Mouse (Mus musculus) liver, embryonic 12.5 days (tissue): ENCODE measurements at regions not wholly inside any gene's neighbourhood (a gene's known extent, or its start where the extent isn't known, plus 50 kb on each side); places are given as distances from the start of the nearest gene placed in this dataset.

Experiments used
- ATAC-seq: fragments of 200-750 bp; cut with Nextera tagmentation; 2 replicates; pipeline ENCODE4 v1.8.0; 2017; ENCODE audit warnings: moderate number of reproducible peaks, mild to moderate bottlenecking, moderate library complexity
- H3K27ac ChIP-seq: fragments of 300-500 bp; sonication (generic); 2 replicates; pipeline ENCODE4 v1.5.1; 2016; ENCODE audit warnings: mild to moderate bottlenecking
- H3K27me3 ChIP-seq: fragments of 300-500 bp; sonication (generic); replicated peaks from 2 replicates; pipeline ENCODE4 v1.6.1; 2016; ENCODE audit warnings: mild to moderate bottlenecking, moderate library complexity
- H3K36me3 ChIP-seq: fragments of 300-500 bp; sonication (generic); 2 replicates; pipeline ENCODE4 v1.6.1; 2016; ENCODE audit warnings: mild to moderate bottlenecking, moderate library complexity
- H3K4me1 ChIP-seq: fragments of 300-500 bp; sonication (generic); 2 replicates; pipeline ENCODE4 v1.6.1; 2016
- H3K4me2 ChIP-seq: fragments of 300-500 bp; sonication (generic); 2 replicates; pipeline ENCODE4 v1.6.1; 2016; ENCODE audit warnings: mild to moderate bottlenecking, moderate library complexity
- H3K4me3 ChIP-seq: fragments of 300-500 bp; sonication (generic); 2 replicates; pipeline ENCODE4 v1.5.1; 2016; ENCODE audit warnings: mild to moderate bottlenecking, moderate library complexity
- H3K9ac ChIP-seq: fragments of 300-500 bp; sonication (generic); 2 replicates; pipeline ENCODE4 v1.6.1; 2016; ENCODE audit warnings: mild to moderate bottlenecking, moderate library complexity
- H3K9me3 ChIP-seq: fragments of 300-500 bp; sonication (generic); replicated peaks from 2 replicates; pipeline ENCODE4 v1.6.1; 2016; ENCODE audit warnings: mild to moderate bottlenecking, moderate library complexity
- WGBS: fragments of 180-500 bp; shearing (Covaris S2); methylation state at CpG from one replicate; pipeline ENCODE4 v1.1.7; 2016; ENCODE audit not compliant: insufficient replicate concordance; 5-methylcytosine and 5-hydroxymethylcytosine counted together

DNA sequence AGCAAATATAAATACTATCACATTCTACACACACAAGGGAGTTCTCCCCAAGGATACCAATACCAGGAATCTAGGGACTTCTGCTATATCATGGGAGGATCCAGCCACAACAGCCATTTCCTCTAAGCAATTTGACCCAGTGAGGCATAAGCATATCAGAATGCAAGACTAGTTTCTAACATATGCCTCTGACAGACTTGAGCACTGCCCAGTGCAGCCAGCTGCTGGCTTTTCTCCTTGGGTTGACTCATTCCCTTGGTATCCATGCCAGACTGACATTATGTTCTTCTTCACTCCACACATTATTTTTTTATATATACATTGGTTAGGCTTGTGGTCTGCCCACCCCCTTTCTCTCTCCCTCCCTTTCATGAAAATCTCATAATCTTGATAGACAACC lies 103.8 kb upstream of the Smarca2 start:
- Histone ChIP-seq H3K9me3 (no peaks in the 10 kb centered on the region), H3K4me3 (no peak overlapping the region), H3K9ac (no peak overlapping the region), H3K27ac (no peak overlapping the region), H3K4me2 (no peak overlapping the region), H3K27me3 (no peaks in the 10 kb centered on the region), H3K4me1 (no peaks in the 10 kb centered on the region), H3K36me3 (no peaks in the 10 kb centered on the region)
- no peak for ATAC-seq

- no peaks in the 10 kb centered on the region for H3K36me3 ChIP-seq
- no peaks in the 10 kb centered on the region for H3K9me3 ChIP-seq
- H3K4me1 ChIP-seq, result no peaks in the 10 kb centered on the region
- H3K27me3 ChIP-seq, result no peaks in the 10 kb centered on the region
- no peak overlapping the region for H3K4me3 ChIP-seq
- no peak overlapping the region for H3K9ac ChIP-seq
- no peak overlapping the region for H3K27ac ChIP-seq
- H3K4me2 ChIP-seq, result no peak overlapping the region
- 59% methylated on average over 2 of the region's 2 CpGs for WGBS
- ATAC-seq, result no peak
Measured at GRCm38 (mm10) chr19:26504027-26504426, 100.8 kb upstream of the Smarca2 start.

DNA sequence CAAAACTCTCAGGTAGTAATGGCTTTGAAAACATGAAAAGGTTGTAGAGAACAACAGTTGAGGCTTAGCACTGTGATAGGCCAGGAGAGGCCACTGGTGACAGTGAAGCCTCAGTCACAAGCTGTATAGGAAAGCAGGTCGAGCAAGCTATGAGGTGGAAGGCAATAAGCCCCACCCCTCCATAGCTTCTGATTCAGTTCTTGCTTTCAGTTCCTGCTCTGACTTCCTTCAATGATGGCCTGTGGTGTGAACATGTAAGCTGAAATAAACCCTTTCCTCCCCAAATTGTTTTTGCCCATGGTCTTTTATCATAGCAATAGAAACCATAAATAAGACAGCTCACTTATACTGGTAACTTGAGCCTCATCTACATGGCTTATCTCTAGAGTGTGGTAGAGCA lies 98.0 kb upstream of the Smarca2 start:
- Histone ChIP-seq H3K4me1 (no peaks in the 10 kb centered on the region), H3K4me2 (no peak overlapping the region), H3K27me3 (no peaks in the 10 kb centered on the region), H3K27ac (no peak overlapping the region), H3K4me3 (no peak overlapping the region), H3K9me3 (no peaks in the 10 kb centered on the region), H3K36me3 (no peaks in the 10 kb centered on the region), H3K9ac (no peak overlapping the region)
- 45% methylated on average over 1 of the region's 1 CpGs for WGBS
- no peak for ATAC-seq

GRCm38 (mm10) chr19:26507986-26508385 lies 96.9 kb upstream of the Smarca2 start:
- 67% methylated on average over 11 of the region's 11 CpGs for WGBS
- no peaks in the 10 kb centered on the region for H3K36me3 ChIP-seq
- H3K4me1 ChIP-seq, result no peaks in the 10 kb centered on the region
- ATAC-seq, result no peak
- H3K9me3 ChIP-seq, result no peaks in the 10 kb centered on the region
- H3K9ac ChIP-seq, result no peak overlapping the region
- no peaks in the 10 kb centered on the region for H3K27me3 ChIP-seq
- no peak overlapping the region for H3K27ac ChIP-seq
- no peak overlapping the region for H3K4me3 ChIP-seq
- no peak overlapping the region for H3K4me2 ChIP-seq

GRCm38 (mm10) chr19:26508616-26509015 lies 96.2 kb upstream of the Smarca2 start:
- Histone ChIP-seq H3K36me3 (no peaks in the 10 kb centered on the region), H3K27me3 (no peaks in the 10 kb centered on the region), H3K4me1 (no peaks in the 10 kb centered on the region), H3K9ac (no peak overlapping the region), H3K4me2 (no peak overlapping the region), H3K27ac (no peak overlapping the region), H3K4me3 (no peak overlapping the region), H3K9me3 (no peaks in the 10 kb centered on the region)
- ATAC-seq, result no peak
- 59% methylated on average over 7 of the region's 7 CpGs for WGBS

DNA sequence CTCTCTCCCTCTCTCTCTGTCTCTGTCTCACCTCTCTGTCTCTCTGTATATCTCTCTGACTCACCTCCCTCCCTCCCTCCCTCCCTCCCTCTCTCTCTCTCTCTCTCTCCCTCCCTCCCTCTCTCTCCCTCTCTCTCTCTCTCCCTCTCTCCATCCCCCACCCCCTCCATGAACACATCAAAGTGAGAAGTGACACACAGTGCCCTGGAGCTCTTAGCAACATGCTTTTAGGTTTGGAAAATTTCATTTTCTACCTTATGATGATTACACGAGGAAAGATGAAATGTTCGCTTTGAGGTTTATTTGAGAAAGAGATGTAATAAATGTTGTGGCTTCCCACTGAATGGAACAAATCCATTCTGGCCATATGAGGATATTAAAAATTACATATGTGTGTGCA lies 95.6 kb upstream of the Smarca2 start:
- H3K36me3 ChIP-seq, result no peaks in the 10 kb centered on the region
- no peaks in the 10 kb centered on the region for H3K9me3 ChIP-seq
- no peaks in the 10 kb centered on the region for H3K27me3 ChIP-seq
- H3K9ac ChIP-seq, result no peak overlapping the region
- H3K4me2 ChIP-seq, result no peak overlapping the region
- no peak for ATAC-seq
- H3K4me3 ChIP-seq, result no peak overlapping the region
- H3K4me1 ChIP-seq, result no peaks in the 10 kb centered on the region
- WGBS, result 56% methylated on average over 2 of the region's 2 CpGs
- no peak overlapping the region for H3K27ac ChIP-seq

GRCm38 (mm10) chr19:26510185-26510584 lies 94.7 kb upstream of the Smarca2 start:
- no peak overlapping the region for H3K27ac ChIP-seq
- no peaks in the 10 kb centered on the region for H3K36me3 ChIP-seq
- H3K9ac ChIP-seq, result no peak overlapping the region
- H3K27me3 ChIP-seq, result no peaks in the 10 kb centered on the region
- no peaks in the 10 kb centered on the region for H3K4me1 ChIP-seq
- no peak for ATAC-seq
- H3K9me3 ChIP-seq, result no peaks in the 10 kb centered on the region
- WGBS, result 83% methylated on average over 12 of the region's 12 CpGs
- no peak overlapping the region for H3K4me2 ChIP-seq
- no peak overlapping the region for H3K4me3 ChIP-seq

DNA sequence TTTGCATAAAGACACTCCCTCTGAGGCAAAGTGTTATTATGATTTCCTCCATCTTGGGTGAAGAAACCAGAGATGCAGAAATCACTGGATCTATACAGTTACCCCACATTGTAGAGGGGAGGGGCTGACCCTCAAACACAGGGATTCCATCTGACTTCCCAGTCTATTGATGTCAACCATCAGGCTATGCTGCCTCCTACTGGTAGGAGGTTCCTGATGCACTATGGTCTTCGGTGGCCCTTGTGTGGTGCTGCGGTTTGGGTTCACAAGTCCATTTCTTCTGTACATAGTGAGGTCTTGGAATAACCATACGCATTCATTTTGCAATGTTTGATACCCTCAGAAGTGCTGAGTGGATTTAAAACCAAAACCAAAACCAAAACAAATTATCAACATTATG lies 94.0 kb upstream of the Smarca2 start:
- no peaks in the 10 kb centered on the region for H3K36me3 ChIP-seq
- no peaks in the 10 kb centered on the region for H3K27me3 ChIP-seq
- H3K9me3 ChIP-seq, result no peaks in the 10 kb centered on the region
- H3K27ac ChIP-seq, result no peak overlapping the region
- H3K4me3 ChIP-seq, result no peak overlapping the region
- no peak for ATAC-seq
- H3K9ac ChIP-seq, result no peak overlapping the region
- no peaks in the 10 kb centered on the region for H3K4me1 ChIP-seq
- H3K4me2 ChIP-seq, result no peak overlapping the region
- WGBS, result 80% methylated on average over 3 of the region's 3 CpGs

DNA sequence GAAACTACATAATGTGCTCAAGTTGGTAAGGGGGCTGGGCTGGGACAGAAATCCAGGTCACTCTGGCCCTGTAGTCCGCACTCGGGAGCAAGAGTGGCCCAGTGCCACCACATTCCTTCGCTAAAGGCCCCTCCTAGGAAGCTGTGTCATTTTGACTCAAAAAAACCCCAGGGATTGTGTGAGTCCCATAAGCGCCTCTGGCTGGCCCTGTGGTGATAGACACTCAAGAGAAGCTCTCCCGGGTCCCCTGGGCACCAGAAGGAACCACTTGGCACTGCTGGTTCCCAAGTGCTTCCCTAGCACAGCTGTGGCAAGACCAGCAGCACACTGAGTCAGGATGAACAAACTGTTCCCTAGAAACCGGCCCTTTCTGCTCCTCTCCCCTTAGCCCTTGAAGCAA lies 93.1 kb upstream of the Smarca2 start:
- Histone ChIP-seq H3K36me3 (no peaks in the 10 kb centered on the region), H3K4me2 (no peak overlapping the region), H3K27ac (no peak overlapping the region), H3K9me3 (no peaks in the 10 kb centered on the region), H3K4me3 (no peak overlapping the region), H3K4me1 (no peaks in the 10 kb centered on the region), H3K9ac (no peak overlapping the region), H3K27me3 (no peaks in the 10 kb centered on the region)
- 65% methylated on average over 6 of the region's 6 CpGs for WGBS
- ATAC-seq, result no peak

GRCm38 (mm10) chr19:26524583-26524982 lies 80.3 kb upstream of the Smarca2 start:
- Histone ChIP-seq H3K9ac (no peak overlapping the region), H3K4me2 (no peak overlapping the region), H3K27ac (no peak overlapping the region), H3K9me3 (no peaks in the 10 kb centered on the region), H3K4me1 (no peaks in the 10 kb centered on the region), H3K4me3 (no peak overlapping the region), H3K36me3 (no peaks in the 10 kb centered on the region), H3K27me3 (no peaks in the 10 kb centered on the region)
- ATAC-seq, result no peak
- WGBS, result 56% methylated on average over 3 of the region's 3 CpGs

DNA sequence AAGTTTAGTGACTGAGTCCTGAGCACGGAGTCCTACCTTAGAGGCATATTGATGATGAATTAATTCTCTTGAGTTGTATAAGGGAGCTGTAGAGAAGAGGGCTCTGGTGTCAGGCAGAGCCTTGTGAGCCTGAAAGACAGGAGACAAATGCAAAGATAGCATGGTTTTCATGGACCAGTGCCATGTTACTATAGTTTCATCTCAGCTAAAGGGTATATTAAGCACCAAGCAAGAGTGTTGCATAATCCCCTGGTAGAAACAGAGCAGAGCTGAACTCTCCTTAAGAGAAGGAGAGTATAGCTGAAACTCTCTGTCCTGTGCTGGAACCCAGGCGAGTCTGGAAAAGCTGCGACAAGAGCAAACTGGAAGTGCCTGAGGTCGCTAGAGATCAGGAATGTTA lies 73.5 kb upstream of the Smarca2 start:
- 61% methylated on average over 4 of the region's 4 CpGs for WGBS

DNA sequence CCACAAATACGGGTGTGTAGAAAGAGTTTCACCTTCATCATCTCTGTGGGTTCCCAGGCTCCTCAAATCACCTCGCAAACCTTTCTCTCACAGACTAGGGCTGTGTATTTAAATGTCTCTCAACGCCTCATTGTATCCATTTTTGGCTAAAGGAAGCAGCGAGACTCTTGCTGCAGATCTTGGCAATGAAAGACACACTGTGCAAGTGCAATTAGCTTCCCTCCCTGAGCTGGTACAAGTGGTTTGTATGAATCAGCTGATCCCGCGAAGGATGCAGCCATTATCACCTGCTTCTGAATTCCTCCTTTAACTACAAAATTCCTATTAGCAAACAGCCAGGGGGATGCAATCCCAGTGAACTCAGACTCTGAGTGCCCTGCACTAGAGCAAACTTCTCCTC lies 72.3 kb upstream of the Smarca2 start:
- Histone ChIP-seq H3K36me3 (no peaks in the 10 kb centered on the region), H3K4me3 (no peak overlapping the region), H3K4me2 (no peak overlapping the region), H3K9ac (no peak overlapping the region), H3K4me1 (no peaks in the 10 kb centered on the region), H3K27me3 (no peaks in the 10 kb centered on the region), H3K27ac (no peak overlapping the region), H3K9me3 (no peaks in the 10 kb centered on the region)
- 54% methylated on average over 6 of the region's 6 CpGs for WGBS
- ATAC-seq, result no peak

More for the DNA sequence above, 73.5 kb upstream of the Smarca2 start:
- no peaks in the 10 kb centered on the region for H3K27me3 ChIP-seq
- ATAC-seq, result no peak
- H3K27ac ChIP-seq, result no peak overlapping the region
- no peaks in the 10 kb centered on the region for H3K9me3 ChIP-seq
- H3K36me3 ChIP-seq, result no peaks in the 10 kb centered on the region
- H3K4me2 ChIP-seq, result no peak overlapping the region
- H3K4me1 ChIP-seq, result no peaks in the 10 kb centered on the region
- H3K4me3 ChIP-seq, result no peak overlapping the region
- H3K9ac ChIP-seq, result no peak overlapping the region

DNA sequence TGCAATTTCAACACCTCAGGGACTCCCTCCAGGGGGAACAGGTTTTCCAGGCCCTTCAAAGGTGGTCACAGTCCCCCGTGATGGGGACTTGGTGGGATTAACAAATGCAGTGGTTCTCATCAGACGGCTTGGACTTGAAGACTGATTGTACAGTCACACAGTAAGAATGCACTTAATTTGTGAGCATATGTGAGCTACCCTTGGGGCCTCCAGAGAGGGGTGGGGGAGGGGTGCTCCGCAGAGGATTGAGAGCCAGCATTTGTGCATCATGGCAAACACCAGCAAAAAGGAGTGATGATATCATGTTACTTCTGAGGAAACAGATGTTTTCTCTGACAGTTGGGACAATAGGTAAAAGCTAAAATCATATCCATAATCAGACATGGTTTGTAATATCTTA lies 59.2 kb upstream of the Smarca2 start:
- no peak overlapping the region for H3K27ac ChIP-seq
- H3K27me3 ChIP-seq, result no peaks in the 10 kb centered on the region
- no peaks in the 10 kb centered on the region for H3K36me3 ChIP-seq
- H3K4me2 ChIP-seq, result no peak overlapping the region
- H3K4me1 ChIP-seq, result no peaks in the 10 kb centered on the region
- no peaks in the 10 kb centered on the region for H3K9me3 ChIP-seq
- 50% methylated on average over 3 of the region's 3 CpGs for WGBS
- no peak overlapping the region for H3K9ac ChIP-seq
- H3K4me3 ChIP-seq, result no peak overlapping the region
- ATAC-seq, result no peak
